Mouse (Mus musculus) liver (tissue): ENCODE results near the gene Ccdc171.
A peak's percentile ranks its signal among the peaks of the same experiment; 100 is the strongest.
"Not testable (repeated sequence)": the region's sequence is repeated elsewhere in the genome, so short reads cannot be mapped to it uniquely, and the experiment has no call there.

Experiments used
- DNase-seq: peaks from one replicate; pipeline ENCODE4 v3.0.0-alpha.2; 2020; ENCODE audit warnings: mixed read lengths

Ccdc171 gene

DNA sequence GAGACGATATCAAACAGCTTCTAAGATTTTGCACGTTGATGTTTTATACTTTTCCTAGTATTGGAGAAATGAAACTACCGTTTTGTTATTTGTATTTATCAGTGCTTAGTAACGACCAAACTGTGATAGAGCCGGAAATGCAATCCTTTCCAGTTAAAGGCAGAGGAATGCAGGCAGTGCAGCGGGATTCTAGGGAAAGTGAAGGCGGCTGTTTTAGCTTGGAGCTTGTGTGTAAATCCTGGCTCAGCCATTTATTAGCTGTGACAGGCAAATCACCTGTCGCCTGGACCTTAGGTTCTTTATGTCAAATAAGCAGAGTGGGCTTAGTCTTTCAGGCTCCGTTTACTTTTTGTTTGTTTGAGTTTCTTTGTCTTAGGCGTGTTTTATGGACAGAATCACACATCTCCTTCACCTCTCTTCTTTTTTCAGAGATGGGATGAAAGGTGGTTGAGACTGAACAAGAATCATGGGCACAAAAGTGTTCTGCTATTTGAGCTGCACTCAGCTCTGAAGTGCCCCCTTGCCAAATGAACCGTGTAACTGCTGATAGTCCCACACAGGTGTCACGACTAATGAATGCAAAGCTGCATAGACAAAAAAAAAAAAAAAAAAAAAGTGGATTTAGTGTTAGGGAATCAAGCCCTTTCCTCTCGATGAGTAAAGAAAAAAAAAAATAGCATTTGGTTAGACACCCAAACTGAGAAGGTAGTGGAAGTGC, 1.1 kb downstream of the Ccdc171 start:
- no peak for DNase-seq

DNA sequence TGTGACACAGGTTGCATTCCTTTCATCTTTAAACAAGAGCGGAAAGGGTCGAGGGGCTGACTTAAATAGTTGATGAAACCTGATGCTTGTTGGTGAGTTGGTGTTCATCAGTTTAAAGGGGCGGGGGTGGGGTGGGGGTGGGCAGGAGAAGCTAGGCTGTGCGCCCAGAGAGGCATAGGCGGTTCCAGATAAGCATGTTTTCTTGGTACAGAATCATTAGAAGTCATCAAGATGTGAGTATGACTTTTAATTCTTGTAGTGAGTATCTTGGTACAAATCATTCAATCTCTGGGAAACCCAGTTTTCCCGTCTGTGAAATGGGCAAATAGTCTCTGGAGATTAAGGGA, 1.6 kb downstream of the Ccdc171 start:
- DNase-seq: peak; percentile 36

DNA sequence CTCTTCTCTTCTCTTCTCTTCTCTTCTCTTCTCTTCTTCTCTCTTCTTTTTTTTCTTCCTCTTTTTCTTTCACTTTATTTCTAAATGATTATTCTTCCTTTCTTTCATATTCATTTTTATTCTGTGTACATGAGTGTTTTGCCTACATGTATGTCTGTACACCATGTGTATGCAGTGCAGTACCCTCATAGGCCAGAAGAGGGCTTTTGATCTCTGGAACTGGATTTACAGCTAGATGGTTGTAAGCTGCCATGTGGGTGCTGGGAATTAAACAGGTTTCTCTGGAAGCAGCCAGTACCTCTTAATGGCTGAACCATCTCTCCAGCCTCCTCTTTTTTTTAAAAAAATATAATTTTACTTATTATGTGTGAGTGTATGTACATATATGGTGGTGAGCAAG, 2.6 kb downstream of the Ccdc171 start:
- peak; percentile 69 for DNase-seq

DNA sequence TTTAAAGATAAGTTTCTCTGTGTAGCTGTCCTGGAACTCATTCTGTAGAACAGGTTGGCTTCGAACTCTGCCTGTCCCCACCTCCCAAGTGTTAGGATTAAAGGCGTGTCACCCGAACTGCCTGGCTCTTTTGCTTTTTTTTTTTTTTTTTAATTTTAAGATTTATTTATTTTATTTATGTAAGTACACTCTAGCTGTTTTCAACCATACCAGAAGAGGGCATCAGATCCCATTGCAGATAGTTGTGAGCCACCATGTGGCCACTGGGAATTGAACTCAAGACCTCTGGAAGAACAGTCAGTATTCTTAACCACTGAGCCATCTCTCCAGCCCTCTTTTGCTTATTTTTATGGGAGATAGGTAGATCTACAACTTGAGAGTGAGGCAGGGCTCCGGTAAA, 4.7 kb downstream of the Ccdc171 start:
- not testable (repeated sequence) for DNase-seq

DNA sequence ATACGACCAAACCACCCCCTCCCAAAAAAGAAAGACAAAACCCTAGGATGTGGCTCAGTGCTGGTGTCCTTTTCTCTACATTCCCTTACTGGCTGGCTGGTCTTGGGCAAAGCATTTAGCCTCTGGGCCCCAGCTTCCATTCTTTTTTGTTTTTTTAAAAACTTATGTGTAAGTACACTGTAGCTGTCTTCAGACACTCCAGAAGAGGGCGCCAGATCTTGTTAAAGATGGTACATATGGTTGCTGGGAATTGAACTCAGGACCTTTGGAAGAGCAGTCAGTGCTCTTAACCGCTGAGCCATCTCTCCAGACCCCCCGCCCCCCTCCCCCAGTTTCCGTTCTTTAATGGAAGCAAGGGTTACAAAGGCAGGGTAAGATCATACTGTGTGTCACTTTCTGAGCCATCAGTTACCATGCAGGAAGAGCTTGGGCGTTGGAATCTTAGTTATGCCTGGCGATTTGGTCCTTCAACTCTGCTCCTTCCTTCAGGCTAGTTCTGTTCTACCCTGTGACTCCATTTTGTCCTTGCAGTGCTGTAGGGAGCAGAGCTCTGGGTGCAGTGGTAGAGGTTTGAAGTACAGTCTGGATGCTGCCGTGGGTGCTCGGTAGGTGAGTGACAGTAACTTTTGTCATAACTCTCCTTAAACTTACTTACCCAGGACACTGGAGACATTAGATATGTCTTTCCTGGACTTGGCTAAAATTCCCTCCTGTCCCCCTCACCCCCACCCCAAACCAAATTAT, 8.0 kb downstream of the Ccdc171 start:
- peak; percentile 13 for DNase-seq

DNA sequence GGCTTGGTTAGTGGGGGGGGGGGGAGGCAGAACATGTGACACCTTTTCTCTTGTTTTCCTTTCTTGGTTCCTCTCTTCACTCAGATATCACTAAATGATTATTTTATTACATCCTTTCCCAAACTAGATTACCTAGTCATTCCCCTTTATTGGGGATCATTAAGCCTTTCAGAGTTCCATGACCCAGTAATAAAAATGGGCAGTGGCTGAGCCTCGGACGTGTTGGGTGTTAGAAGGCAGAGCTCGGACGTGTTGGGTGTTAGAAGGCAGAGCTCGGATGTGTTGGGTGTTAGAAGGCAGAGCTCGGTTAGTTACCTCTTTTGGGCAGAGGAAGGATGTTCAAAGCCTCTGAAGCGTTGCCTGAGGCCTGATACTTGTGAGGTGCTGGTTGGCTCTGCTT, 8.7 kb downstream of the Ccdc171 start:
- no peak for DNase-seq

DNA sequence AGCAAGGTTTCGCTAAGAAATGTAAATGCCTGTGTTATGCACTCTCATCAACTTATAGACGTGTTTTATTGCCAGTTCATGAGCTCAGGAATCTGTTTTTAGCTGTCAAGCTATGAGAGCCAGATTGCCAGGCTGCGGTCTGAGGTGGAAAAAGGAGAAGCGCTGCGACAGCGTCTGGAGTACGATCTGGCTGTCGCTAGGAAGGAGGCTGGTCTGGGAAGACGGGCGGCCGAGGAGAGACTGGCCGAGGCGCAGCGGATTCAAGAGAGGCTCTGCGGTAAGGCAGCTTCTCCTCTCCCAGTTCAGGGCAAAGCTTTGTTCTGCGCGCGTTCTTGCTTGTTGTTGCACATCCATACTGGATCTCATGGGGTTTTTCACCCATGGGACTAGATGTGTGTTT, 24.2 kb downstream of the Ccdc171 start:
- peak; percentile 5 for DNase-seq

DNA sequence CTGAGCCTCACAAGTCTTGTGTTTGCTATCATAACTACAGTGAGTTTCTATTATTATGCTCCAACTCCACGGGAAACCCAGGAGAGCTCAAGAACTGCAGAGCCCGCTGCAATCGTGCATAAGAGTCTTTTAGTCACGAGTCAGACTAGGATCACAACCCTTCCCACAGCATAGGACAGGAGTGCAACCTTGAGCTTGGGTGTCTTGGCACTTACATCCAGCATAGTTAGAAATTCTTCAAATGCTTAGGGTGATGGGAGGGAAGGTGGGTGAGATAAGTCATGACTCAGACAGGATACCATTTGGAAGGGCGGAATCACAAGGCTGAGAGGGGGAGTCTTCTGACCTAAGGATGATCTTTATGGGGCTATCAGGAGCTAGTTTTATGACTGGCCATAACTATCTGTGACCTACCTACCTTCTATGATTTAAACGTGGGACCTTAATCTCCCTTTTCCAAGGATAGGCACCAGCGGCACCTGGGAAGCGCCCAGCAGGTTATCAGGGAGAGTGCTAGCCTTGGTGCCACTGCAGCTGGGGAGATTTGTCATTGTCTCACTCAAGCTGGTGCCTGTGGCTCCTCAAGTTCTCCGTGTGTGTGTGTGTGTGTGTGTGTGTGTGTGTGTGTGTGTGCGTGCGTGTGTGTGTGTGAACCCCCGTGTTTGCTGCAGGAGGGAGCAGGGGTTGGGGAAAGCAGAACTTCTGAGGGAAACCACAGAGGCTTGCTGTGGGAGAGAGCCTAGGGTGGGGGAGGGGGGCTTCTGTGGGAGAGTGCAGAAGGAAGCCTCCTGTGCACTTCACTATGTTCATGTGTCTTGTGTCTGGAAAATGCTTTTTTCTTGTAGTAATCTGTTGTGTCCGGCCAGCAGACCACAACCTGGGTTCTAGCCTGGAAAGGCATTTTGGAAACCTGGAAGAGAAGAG, 42.1 kb downstream of the Ccdc171 start:
- peak; percentile 47 for DNase-seq

DNA sequence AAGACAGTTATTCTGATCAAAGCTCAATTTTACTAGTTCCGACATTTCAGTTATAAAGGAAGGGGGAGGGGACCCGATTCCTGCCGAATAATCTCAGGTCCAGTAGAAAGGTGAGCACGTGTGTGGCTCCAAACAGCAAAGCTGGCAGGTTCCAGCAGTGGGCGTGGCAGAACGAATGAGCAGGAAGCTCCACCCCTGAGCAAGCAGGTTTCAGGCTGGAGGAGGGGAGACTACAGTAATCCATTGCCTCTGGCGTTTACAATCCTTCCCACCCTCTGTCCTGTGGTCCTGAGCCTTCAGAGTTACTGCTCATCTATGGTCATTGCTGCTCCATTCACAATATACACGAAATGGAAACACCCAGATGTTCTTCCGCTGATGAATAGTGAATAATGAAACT, 42.8 kb downstream of the Ccdc171 start:
- DNase-seq: peak; percentile 67

DNA sequence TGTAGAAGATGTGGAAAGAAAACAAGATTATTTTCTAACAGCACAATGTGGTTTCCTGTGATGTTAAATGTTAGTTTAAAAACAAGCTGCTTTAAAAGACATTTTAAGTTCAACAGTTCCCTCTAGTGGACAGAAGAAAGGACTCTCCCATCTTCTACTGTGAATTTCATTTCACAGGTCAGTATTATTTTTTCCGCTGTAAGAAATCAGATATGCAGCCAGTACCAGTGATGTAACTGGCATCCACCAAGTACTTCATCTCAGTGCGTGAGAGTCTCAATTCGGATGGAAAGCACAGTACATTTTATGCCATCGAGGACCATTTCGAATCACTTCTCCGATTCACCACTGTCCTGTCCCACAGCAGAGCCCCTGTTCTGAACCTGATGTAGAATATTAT, 45.2 kb downstream of the Ccdc171 start:
- DNase-seq: no peak

DNA sequence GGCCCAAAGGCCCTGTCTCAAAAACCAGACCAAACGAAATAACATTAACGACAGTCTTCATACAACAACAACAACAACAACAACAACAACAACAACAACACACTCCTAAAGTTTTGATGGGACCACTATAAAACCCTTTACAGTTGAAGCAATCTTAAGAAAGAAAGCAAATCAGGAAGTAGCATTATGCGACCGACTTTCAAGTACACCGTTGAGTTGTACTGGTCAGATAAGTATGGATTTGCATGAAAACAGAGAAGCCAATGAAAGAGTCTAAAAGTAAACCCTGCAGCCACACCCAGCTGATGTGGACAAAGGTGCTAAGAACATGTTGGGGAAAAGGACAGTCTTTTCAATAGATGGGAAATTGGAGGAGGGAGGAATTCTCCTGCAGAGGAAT, 45.7 kb downstream of the Ccdc171 start:
- DNase-seq: no peak

DNA sequence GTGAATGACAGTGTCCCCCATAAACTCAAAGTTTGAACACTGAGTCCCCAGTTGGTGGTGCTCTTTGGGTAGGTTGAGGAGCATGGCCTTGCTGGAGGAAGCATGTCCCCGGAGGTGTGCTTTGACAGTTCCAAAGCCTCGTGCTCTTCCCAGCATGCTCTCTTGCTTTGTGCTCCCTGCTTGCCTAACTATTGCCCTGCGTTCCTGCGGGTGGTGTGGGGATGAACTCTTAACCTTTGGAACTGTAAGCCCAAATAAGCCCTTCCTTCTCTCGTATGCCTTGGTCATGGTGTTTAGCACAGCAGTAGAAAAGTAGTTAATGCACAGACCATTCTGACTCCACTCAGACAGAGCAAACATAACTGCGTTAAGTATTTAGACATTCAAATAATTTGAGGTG, 47.2 kb downstream of the Ccdc171 start:
- DNase-seq: no peak

DNA sequence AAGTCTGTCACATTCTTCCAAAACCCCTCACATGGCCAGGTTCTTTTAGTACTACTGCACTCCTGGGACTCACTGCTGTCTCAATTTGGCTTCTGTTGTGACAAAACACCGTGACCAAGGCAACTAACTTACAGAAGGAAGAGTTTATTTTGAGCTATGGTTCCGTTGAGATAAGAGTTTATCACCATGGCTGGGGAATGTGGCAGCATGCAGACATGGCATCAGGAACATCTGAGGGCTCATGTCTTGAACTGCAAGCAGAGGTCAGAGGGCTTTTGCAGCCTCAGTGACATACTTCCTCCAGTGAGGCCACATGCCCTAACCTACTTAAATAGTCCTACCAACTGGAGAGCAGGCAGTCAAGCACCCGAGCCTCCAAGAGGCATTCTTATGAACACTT, 51.0 kb downstream of the Ccdc171 start:
- DNase-seq: peak; percentile 34

DNA sequence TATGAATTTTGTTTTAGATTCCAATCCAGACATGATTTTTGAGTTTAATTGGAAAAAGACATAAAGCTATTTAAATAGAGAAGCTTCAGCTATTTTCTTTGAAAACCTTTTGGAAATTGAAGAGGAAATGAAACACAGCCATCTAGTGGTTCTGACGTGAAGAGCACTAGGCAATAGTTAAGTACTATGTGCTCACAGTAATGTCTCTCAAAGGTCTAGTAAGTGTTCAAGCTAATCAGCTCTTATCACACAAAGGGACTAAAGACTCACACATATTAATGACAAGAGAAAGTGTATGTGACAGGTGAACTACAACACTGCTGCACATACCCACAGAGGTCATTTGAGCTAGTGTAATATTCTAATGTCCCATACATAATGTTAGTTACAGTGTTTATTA, 54.8 kb downstream of the Ccdc171 start:
- DNase-seq: no peak

DNA sequence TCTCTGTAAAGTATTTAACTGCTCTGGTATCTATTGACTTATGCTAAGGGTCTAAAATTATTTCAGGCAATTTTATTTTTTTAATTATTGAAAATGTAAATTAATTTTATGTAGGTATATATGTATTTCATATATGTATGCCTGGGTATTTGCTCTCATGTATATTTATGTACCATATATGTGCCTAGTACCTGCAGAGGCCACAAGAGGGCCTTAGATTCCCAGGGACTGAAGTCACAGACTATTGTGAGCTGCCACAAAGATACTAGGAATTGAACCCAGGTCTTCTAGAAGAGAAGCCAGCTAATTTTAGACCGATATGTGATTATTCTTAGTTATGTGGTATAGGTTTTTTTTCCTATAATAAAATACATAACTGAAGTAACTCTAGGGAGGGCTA, 62.2 kb downstream of the Ccdc171 start:
- no peak for DNase-seq

DNA sequence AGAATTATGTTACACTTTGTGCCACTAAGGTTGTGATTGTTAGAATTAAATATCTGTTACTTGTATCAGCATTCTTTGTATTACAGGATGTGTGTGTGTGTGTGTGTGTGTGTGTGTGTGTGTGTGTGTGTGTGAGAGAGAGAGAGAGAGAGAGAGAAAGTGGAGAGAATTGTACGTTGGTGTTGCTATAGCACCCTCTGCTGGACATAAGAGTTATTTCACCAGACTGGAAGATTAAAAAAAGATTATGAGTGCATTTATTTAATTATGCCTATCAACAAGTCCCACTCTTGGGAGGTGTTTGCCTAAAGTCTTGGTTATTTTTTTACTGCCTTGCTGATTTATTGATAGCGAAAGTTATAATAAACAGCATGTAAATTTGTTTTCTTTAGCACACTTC, 71.1 kb downstream of the Ccdc171 start:
- DNase-seq: no peak

DNA sequence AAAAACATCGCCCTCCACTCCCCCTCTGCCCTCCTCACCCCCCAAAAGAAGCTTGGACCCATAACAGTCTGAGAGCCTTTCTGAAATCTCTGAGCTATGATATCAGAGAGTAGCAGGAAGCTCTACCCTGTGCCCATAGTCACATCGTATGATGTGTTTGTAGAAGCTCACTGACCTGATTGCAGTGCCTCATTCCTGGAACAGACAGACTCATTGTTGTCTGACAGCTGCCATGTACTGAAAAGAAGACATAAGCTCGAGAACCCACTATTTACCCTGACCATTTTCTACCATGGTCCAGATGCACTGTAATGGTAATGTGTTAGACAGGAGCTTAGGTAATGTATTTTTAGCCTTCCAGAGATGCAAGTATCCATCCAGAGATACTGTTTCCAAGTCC, 85.8 kb downstream of the Ccdc171 start:
- DNase-seq: no peak

DNA sequence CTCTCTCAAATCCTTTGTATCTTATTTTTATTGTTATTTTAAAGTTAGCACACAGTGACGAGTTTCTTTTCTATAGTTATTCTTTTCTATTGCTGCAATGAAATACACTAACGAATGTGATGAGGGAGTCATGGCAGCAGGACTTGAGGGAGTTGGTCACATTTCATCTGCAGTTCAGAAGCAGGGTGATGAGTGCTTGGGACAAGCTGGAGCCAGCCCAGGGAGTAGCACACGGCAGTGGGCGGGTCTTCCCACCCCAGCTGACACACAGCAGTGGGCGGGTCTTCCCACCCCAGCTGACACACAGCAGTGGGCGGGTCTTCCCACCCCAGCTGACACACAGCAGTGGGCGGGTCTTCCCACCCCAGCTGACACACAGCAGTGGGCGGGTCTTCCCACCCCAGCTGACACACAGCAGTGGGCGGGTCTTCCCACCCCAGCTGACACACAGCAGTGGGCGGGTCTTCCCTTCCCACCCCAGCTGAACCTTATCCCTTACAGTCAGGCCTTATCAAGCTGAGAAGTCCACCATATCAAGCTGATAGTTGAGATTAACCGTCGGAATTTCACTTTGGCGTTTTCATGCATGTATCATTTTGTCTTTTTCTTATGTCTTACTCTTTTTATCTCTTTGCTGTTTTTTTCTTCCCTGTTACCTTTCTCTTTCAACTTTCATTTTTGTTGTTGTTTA, 97.8 kb downstream of the Ccdc171 start:
- peak; percentile 66 for DNase-seq

DNA sequence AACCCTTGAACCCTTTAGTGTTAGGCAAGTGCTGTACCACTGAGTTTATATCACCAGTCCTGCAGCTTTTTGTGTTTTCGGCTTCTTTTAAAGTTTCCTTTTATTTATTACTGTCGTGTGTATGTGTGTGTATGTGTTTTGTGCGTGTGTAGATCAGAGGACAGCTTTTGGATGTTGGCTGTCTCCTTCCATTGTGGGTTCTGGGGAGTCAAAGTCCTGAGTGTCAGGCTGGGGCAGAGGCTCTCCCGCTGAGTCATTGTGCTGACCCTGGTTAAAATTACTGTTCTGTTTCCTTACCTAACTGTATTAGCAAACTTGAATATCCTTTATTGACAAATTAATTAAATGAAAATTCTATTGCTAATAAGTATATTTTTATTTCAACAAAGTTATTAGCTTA, 98.4 kb downstream of the Ccdc171 start:
- DNase-seq: no peak

DNA sequence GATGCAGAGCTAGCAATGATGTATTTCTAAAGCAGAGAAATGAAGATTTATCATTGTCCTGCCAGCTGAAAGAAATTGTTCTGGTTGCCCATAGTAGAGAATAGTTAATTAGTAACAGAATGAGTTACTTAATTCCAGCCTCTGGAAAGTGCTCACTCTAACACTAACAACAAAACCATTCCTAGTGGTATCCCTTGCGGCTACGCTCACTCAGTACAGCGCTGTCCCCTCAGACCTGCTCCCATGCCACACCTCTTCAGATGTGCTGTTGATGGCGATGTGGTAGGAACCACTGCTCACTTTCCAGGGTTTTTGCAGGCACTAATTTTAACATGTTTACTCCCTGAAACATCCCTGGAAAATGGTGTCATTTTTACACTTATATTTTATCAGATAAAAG, 126.1 kb downstream of the Ccdc171 start:
- no peak for DNase-seq

DNA sequence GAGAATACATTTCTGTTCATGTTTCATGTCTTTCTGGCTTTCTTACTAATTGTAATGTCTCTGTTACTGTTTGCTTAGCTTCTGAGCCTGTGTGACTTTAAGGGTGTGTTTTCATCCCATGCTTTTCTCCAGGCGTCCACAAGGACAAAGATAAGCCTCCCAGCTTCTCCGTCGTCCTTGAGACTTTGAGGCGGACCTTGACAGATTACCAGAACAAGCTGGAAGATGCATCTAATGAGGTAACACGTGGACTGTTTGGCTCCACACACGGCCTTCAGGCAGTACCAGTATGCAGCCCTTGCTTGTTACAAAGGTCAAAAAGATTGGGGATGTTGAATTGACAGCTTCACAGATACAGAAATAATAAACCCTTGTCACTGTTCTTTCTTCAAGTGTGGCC, 130.1 kb downstream of the Ccdc171 start:
- no peak for DNase-seq

DNA sequence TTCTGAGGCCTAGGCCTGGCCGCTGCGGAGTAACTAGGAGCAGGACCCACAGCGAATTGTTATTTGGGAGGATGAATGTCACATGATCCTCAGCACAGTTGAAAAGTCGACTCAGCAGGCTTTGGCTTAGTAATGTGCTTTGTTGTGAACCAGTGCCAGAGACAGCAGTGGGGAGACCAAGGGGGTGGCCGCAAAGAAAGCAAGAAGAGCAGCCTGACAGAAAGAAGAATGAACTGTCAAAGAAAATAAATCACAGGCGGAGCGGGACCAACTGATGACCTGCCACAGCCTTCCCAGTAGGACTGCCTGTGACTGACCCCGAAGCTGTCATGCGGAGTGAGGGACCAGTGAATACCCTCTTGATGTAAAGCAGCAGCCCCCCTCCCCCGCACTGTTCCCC, 131.2 kb downstream of the Ccdc171 start:
- peak; percentile 15 for DNase-seq

DNA sequence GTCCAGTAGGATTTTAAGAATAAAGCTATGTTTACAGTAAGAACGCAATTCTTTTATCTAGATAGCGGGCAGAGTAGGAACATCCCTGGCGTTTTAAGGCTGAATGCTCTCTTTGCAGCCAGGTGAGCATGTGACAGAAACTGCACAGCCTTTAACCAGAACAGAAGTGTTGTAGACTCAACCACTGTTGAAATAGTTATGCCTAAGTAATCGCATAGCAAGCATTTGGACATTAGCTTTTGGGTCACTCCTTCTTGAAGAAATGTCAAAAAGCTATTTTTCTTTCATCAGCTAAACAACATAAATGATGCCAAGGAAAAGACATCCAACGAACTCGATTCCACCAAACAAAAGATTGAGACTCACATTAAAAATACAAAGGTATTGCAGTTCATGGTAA, 131.7 kb downstream of the Ccdc171 start:
- no peak for DNase-seq
